Mouse (Mus musculus): ENCODE measurements around the gene H2-K1.
A peak's percentile ranks its signal among the peaks of the same experiment; 100 is the strongest.

DNA sequence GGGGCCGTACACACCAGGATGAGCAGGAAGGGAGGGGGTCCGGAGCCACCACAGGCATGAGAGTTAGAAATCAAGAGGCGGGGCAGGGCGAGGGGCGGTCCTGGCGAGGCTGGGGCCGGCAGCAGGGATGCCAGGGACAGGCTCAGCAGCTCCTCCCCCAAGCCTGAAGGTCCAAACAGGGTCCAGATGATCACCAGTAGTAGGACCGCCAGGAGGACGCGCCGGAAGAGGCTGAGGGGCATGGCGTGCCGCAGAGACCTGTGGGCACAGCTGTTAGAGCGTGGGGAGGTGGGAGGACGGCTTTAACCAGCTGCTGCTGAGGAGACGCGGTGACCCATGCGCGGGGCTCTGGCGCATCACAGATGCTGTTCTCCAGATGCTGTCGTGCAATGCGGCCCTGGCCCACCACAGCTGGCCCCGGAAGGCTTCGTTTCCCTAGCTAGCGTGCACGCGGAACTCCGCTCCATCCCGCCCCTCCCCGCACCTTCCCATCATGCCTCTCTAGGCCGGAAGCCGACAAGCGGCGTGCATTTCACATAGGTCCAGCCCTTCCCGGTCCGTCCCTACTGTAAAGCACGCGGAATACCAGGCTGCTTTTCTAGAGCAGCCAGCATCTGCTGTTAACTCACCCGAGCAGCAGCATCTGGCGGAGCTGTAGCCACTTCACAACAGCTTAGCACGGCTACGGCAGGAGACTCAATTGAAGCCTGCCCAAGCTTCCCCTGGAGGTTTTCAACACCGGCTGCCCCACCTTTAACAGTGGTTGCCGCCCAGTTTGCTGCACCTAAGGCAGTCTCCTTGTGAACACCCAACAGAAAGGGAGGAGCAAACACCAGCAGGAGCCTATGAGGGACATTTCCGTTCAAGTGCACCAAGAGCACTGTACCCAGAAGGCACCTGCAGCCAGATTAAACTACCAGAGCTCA is 48.9 kb downstream of the H2-K1 start, which contains the start of gene B3galt4:
- TF ChIP-seq CTCF (IDR thresholded peaks at IDR 0.05; ENCODE audit: borderline replicate concordance, control insufficient read depth, extremely low read depth, insufficient read depth, low read length, poor library complexity): peak; percentile 27; the same call in 1 of the 2 replicates
- peak; percentile 77 for TF ChIP-seq POLR2A (IDR thresholded peaks at IDR 0.05; ENCODE audit: control insufficient read depth, extremely low read depth, insufficient read depth, low read length, poor library complexity)
